Mouse (Mus musculus) adrenal gland, postnatal 14 days (tissue): ENCODE results near the gene Psmc3ip. TPM values are rescaled to one million over a fixed set of nuclear protein-coding genes. Genes with fewer than 3 reads are reported as not detected.
"Not testable (repeated sequence)": the region's sequence is repeated elsewhere in the genome, so short reads cannot be mapped to it uniquely, and the experiment has no call there.

Source experiments
- DNase-seq: peaks from one replicate; pipeline ENCODE4 v3.0.0; 2021; ENCODE audit warnings: mixed read lengths
- long read RNA-seq, 2 experiments: library from polyadenylated mRNA; stranded (forward); transcript quantifications; one replicate each; pipeline ENCODE4 v2.0.0; 2021
- total RNA-seq: library from RNA; stranded (reverse); gene quantifications from 2 replicates; pipeline ENCODE4 v1.2.3, GENCODE M21; 2021

The Psmc3ip gene
- 6.6 and 8.8 TPM in 2 replicates for total RNA-seq
- long read RNA-seq, experiment 1, transcript Psmc3ip-202 (7 exons, 1,030 nt), result minor isoform, 5 of 17 reads
- long read RNA-seq, experiment 1, transcript Psmc3ip-201 (8 exons, 1,291 nt), result major isoform, 9 of 17 reads
- long read RNA-seq, experiment 1, partial matches to known transcripts, result 2 of 17 reads
- long read RNA-seq, experiment 1, other reads (novel, unspliced or antisense), result 1 of 17 reads
- long read RNA-seq, experiment 2, partial matches to known transcripts, result 0 of 1 reads
- long read RNA-seq, experiment 2, other reads (novel, unspliced or antisense), result 0 of 1 reads

- DNase-seq, result peak; percentile 97
Measured at GRCm38 (mm10) chr11:101095314-101096024, at the start of gene Psmc3ip. Gene Psmc3ip, minus strand, starts transcription at chr11:101095436.

- DNase-seq, result peak; percentile 61
Measured at GRCm38 (mm10) chr11:101143338-101144225, 48.3 kb upstream of the Psmc3ip start.

GRCm38 (mm10) chr11:101142215-101142967 is 47.2 kb upstream of the Psmc3ip start:
- no peak for DNase-seq

GRCm38 (mm10) chr11:101141088-101141487 is 45.9 kb upstream of the Psmc3ip start:
- no peak for DNase-seq

GRCm38 (mm10) chr11:101140164-101140819 is 45.1 kb upstream of the Psmc3ip start:
- no peak for DNase-seq

- DNase-seq, result peak; percentile 72
Measured at GRCm38 (mm10) chr11:101138536-101139181, 43.4 kb upstream of the Psmc3ip start.

- no peak for DNase-seq
Measured at GRCm38 (mm10) chr11:101137000-101137399, 41.8 kb upstream of the Psmc3ip start.

GRCm38 (mm10) chr11:101134217-101134865 is 39.1 kb upstream of the Psmc3ip start:
- DNase-seq, result peak; percentile 74

- peak; percentile 39 for DNase-seq
Measured at GRCm38 (mm10) chr11:101133037-101133436, 37.8 kb upstream of the Psmc3ip start.

GRCm38 (mm10) chr11:101131701-101132100 is 36.5 kb upstream of the Psmc3ip start:
- peak; percentile 72 for DNase-seq

GRCm38 (mm10) chr11:101131187-101131586 is 36.0 kb upstream of the Psmc3ip start:
- peak; percentile 37 for DNase-seq

- peak; percentile 61 for DNase-seq
Measured at GRCm38 (mm10) chr11:101130056-101130756, 35.0 kb upstream of the Psmc3ip start.

- peak; percentile 51 for DNase-seq
Measured at GRCm38 (mm10) chr11:101128996-101129577, 33.9 kb upstream of the Psmc3ip start.

GRCm38 (mm10) chr11:101127075-101127474 is 31.8 kb upstream of the Psmc3ip start:
- DNase-seq, result peak; percentile 60

- DNase-seq, result not testable (repeated sequence)
Measured at GRCm38 (mm10) chr11:101125008-101125407, 29.8 kb upstream of the Psmc3ip start.

GRCm38 (mm10) chr11:101124494-101124893 is 29.3 kb upstream of the Psmc3ip start:
- DNase-seq, result not testable (repeated sequence)

- no peak for DNase-seq
Measured at GRCm38 (mm10) chr11:101120545-101121188, 25.4 kb upstream of the Psmc3ip start.

- peak; percentile 99 for DNase-seq
Measured at GRCm38 (mm10) chr11:101119761-101120544, 24.7 kb upstream of the Psmc3ip start, which contains the start of the genes Retreg3 and Tubg1. Gene Retreg3, minus strand, starts transcription at chr11:101119893. Gene Tubg1, plus strand, starts transcription at chr11:101119938.
